ENCODE assay signal across 8 mouse cellular contexts in the genomic region with DNA sequence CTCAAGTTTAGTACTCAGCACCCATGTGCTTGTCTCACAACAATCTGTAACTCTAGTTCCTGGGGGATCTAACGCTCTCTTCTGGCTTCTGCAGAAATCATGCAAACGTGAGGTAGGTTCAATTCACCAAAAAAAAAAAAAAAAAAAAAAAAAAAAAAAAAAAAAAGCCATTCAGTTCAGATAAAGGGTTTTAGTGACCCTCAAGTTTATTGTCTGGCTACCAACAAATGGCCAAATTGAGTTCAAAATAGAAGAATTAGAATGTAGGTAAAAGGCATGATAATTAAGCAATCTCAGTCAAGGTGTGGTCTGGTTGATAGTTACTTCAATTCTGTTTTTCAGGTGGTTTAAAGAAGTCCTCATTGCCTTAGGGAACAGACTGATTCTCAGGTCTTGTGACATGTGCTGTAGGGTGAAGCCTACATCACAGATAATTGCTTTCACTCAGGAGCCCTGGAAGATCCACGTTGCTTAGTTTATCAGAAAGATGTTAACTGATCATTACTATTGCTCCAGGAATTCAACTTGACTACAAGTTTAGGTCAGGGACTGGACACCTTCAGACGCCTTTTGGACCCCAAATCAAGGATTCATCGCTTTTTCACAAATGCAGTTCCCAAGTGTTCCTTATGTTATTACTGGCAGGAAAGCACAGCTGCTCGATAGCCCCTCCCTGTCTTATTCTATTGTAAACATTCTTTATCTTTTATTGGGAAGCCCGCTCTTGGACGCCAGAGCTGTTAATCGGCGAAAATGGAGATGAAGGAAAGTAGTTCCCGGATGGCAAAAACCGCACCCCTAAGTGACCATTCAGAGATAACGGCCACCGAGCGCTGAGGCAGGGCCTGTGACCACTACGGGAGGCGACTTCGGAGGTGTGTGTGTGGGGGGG. TPM values are rescaled to one million over a fixed set of nuclear protein-coding genes. Genes with fewer than 3 reads are reported as not detected.
DNase-seq lines count a peak whose midpoint lies in the region; ATAC-seq and TF ChIP-seq lines count a peak whose summit lies in the region.

No protein-coding gene starts in this region.

- intact Hi-C loops in left cerebral cortex, adult 2 months (cut with DNase I), result loop anchor here (1.0 kb wide), 2 partner anchors 44 to 60 kb away; partner anchors contain the start of genes Ctbp1 and Uvssa
- intact Hi-C loops in left cerebral cortex, postnatal 14 days (cut with DNase I), result loop anchor here (5.0 kb wide), 1 partner anchor 38 kb away; no protein-coding TSS in a partner anchor

- peak overlapping the region; percentile 60 for H3K4me2 ChIP-seq in hindbrain, embryonic 16.5 days (ENCODE audit: low read length)
- peak overlapping the region; percentile 58 for H3K4me2 ChIP-seq in midbrain, postnatal 0 days (ENCODE audit: low read depth, low read length, poor library complexity, severe bottlenecking)

- no peak for ATAC-seq in hindbrain, embryonic 16.5 days
- peak; percentile 6; the same call in 1 of the 2 replicates for ATAC-seq in midbrain, postnatal 0 days (ENCODE audit: low FRiP score)

- 24% methylated on average over 18 of the region's 18 CpGs for WGBS in hindbrain, embryonic 16.5 days
- WGBS in midbrain, postnatal 0 days, result 22% methylated on average over 17 of the region's 18 CpGs

- peaks cover 19% of the 10 kb centered on the region for H3K4me1 ChIP-seq in hindbrain, embryonic 16.5 days (ENCODE audit: control insufficient read depth, insufficient read depth, low read depth, low read length)
- peaks cover 9% of the 10 kb centered on the region; the same call in 1 of the 2 replicates for H3K4me1 ChIP-seq in midbrain, postnatal 0 days (ENCODE audit: insufficient read depth, low read length)

- H3K27ac ChIP-seq in left cerebral cortex, adult 2 months, result peak overlapping the region; percentile 81
- peak overlapping the region; percentile 86 for H3K27ac ChIP-seq in hindbrain, embryonic 16.5 days (ENCODE audit: low read depth, low read length)
- peak overlapping the region; percentile 83 for H3K27ac ChIP-seq in midbrain, postnatal 0 days (ENCODE audit: low read depth, low read length)

- peak overlapping the region; percentile 97 for H3K4me3 ChIP-seq in left cerebral cortex, adult 2 months
- peak overlapping the region; percentile 100 for H3K4me3 ChIP-seq in hindbrain, embryonic 16.5 days (ENCODE audit: low read length)
- peak overlapping the region; percentile 99 for H3K4me3 ChIP-seq in midbrain, postnatal 0 days (ENCODE audit: low read depth, low read length)

- DNase-seq in left cerebral cortex, adult 2 months (ENCODE audit: extremely low spot score in 1 of 2, low spot score in 2 of 2), result no peak
- no peak for DNase-seq in left cerebral cortex, postnatal 14 days (ENCODE audit: low spot score in 2 of 2)
- peak; percentile 11 for DNase-seq in c-Kit-negative CD71-positive TER-119-positive erythroid progenitor cells, embryonic 14.5 days (ENCODE audit: low read depth, low spot score)
- DNase-seq in midbrain, postnatal 0 days (ENCODE audit: low spot score), result no peak
- no peak for DNase-seq in gastrocnemius, postnatal 4 days (ENCODE audit: low spot score in 2 of 2)
- DNase-seq in ovary, adult 18-20 months (ENCODE audit: low spot score), result no peak
- DNase-seq in frontal cortex, postnatal 25 days (ENCODE audit: low spot score in 2 of 2), result no peak

- no peak for TF ChIP-seq CTCF in left cerebral cortex, adult 2 months (IDR thresholded peaks at IDR 0.05)
- no peak for TF ChIP-seq CTCF in midbrain, postnatal 0 days (IDR thresholded peaks at IDR 0.05)

- H3K9ac ChIP-seq in hindbrain, embryonic 16.5 days (ENCODE audit: low read depth, low read length), result peak overlapping the region; percentile 75
- H3K9ac ChIP-seq in midbrain, postnatal 0 days (replicated peaks; ENCODE audit: low read length, poor library complexity, severe bottlenecking), result peak overlapping the region; percentile 64

- H3K36me3 ChIP-seq in hindbrain, embryonic 16.5 days (ENCODE audit: control insufficient read depth, insufficient read depth, low read length), result no peaks in the 10 kb centered on the region; the same call in 1 of the 2 replicates
- H3K36me3 ChIP-seq in midbrain, postnatal 0 days (ENCODE audit: insufficient read depth, low read length), result peaks cover 3% of the 10 kb centered on the region; the same call in 1 of the 2 replicates

- H3K27me3 ChIP-seq in hindbrain, embryonic 16.5 days (replicated peaks; ENCODE audit: control insufficient read depth, insufficient read depth, low read length), result no peaks in the 10 kb centered on the region
- H3K27me3 ChIP-seq in midbrain, postnatal 0 days (ENCODE audit: insufficient read depth, low read length), result no peaks in the 10 kb centered on the region

- H3K9me3 ChIP-seq in hindbrain, embryonic 16.5 days (ENCODE audit: control insufficient read depth, low read length), result no peaks in the 10 kb centered on the region
- no peaks in the 10 kb centered on the region for H3K9me3 ChIP-seq in midbrain, postnatal 0 days (ENCODE audit: low read length)

RNA-seq across cellular contexts. Expression of gene Maea, which starts 0.7 kb away (rescaled TPM):
- 10 to 100 TPM; 98.7 to 99.4 TPM for total RNA-seq in left cerebral cortex, adult 2 months (2021)
- total RNA-seq in left cerebral cortex, postnatal 14 days (2021), result 10 to 100 TPM; 81.9 to 87.6 TPM
- polyA plus RNA-seq in hindbrain, embryonic 16.5 days (2015; fragmentation: Nextera tagmentation; extraction: Ambion mirVana), result 136 and 142 TPM in 2 replicates
- 136 and 137 TPM in 2 replicates for total RNA-seq in midbrain, postnatal 0 days (2014; rRNA removed)
- 122 and 129 TPM in 2 replicates for polyA plus RNA-seq in midbrain, postnatal 0 days (2015; fragmentation: Nextera tagmentation; extraction: Ambion mirVana)
- 100 to 1,000 TPM; 109 to 112 TPM for total RNA-seq in gastrocnemius, postnatal 4 days (2021)

RNA-seq across cellular contexts. Expression of gene Uvssa, which starts 43.7 kb away (rescaled TPM):
- total RNA-seq in left cerebral cortex, adult 2 months (2021), result 1 to 10 TPM; 5.3 to 7.3 TPM
- total RNA-seq in left cerebral cortex, postnatal 14 days (2021), result 1 to 10 TPM; 6.8 to 7.9 TPM
- polyA plus RNA-seq in hindbrain, embryonic 16.5 days (2015; fragmentation: Nextera tagmentation; extraction: Ambion mirVana), result 6.2 and 6.7 TPM in 2 replicates
- 9.5 and 11.8 TPM in 2 replicates for total RNA-seq in midbrain, postnatal 0 days (2014; rRNA removed)
- polyA plus RNA-seq in midbrain, postnatal 0 days (2015; fragmentation: Nextera tagmentation; extraction: Ambion mirVana), result 7.7 and 9.5 TPM in 2 replicates
- total RNA-seq in gastrocnemius, postnatal 4 days (2021), result 10 to 100 TPM in 1 of 2 experiments, 1 to 10 TPM in 1; 8.7 to 11.6 TPM

RNA-seq across cellular contexts. Expression of gene Ctbp1, which starts 59.8 kb away (rescaled TPM):
- total RNA-seq in left cerebral cortex, adult 2 months (2021), result 100 to 1,000 TPM; 315 to 319 TPM
- 100 to 1,000 TPM; 282 to 291 TPM for total RNA-seq in left cerebral cortex, postnatal 14 days (2021)
- polyA plus RNA-seq in hindbrain, embryonic 16.5 days (2015; fragmentation: Nextera tagmentation; extraction: Ambion mirVana), result 402 and 446 TPM in 2 replicates
- 415 and 418 TPM in 2 replicates for total RNA-seq in midbrain, postnatal 0 days (2014; rRNA removed)
- polyA plus RNA-seq in midbrain, postnatal 0 days (2015; fragmentation: Nextera tagmentation; extraction: Ambion mirVana), result 364 and 377 TPM in 2 replicates
- 100 to 1,000 TPM; 242 to 244 TPM for total RNA-seq in gastrocnemius, postnatal 4 days (2021)
